Mouse (Mus musculus) heart, adult 2 months (tissue): ENCODE measurements around the gene Arpc1b.

ENCODE experiments used
- CTCF ChIP-seq: fragments of 200-600 bp; IDR thresholded peaks from 2 replicates; pipeline ENCODE4 v1.8.1; 2022; ENCODE audit warnings: antibody characterized with exemption, mild to moderate bottlenecking, moderate library complexity
- POLR2A ChIP-seq: fragments of 200-500 bp; IDR thresholded peaks from 2 replicates; pipeline ENCODE4 v1.6.1; 2011; ENCODE audit warnings: mild to moderate bottlenecking, low read depth, low read length, control low read depth; ENCODE audit not compliant: insufficient read depth

DNA sequence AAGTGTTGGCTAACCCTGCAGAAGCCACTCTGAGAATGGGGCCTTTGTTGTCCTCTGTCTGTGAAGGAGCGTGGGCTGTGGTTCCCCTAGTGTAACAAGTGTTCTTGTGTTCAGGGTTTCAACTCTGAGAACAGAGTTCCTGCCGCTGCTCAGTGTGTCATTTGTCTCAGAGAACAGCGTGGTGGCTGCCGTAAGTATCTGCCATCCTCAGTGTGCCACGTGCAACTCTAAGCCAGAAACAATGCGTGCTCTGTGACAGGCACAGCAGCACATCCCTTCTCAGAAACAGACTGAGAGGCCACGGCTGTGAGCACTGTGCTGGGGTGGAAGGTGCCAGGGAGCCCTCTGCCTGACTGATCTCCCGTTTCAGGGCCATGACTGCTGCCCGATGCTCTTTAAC lies 9.7 kb upstream of the Arpc1b start:
- no peak for TF ChIP-seq CTCF
- TF ChIP-seq POLR2A: no peak
